Mouse (Mus musculus): ENCODE data around the gene Arl6ip1.

- TF ChIP-seq POLR2A (IDR thresholded peaks at IDR 0.05; ENCODE audit: insufficient read depth, low read depth, low read length) (no peak), CTCF (IDR thresholded peaks at IDR 0.05) (no peak)
These were observed 14.0 kb downstream of the Arl6ip1 start for GRCm38 (mm10) chr7:118115533-118115876.
